Mouse (Mus musculus) embryo, embryonic 11.5 days (tissue): ENCODE data around the gene Slc44a5.
"Not testable (repeated sequence)": the region's sequence is repeated elsewhere in the genome, so short reads cannot be mapped to it uniquely, and the experiment has no call there.

Experiments used
- DNase-seq: peaks from one replicate; pipeline ENCODE4 v3.0.0-alpha.2; 2012; ENCODE audit warnings: low read depth, low spot score

Gene Slc44a5

DNA sequence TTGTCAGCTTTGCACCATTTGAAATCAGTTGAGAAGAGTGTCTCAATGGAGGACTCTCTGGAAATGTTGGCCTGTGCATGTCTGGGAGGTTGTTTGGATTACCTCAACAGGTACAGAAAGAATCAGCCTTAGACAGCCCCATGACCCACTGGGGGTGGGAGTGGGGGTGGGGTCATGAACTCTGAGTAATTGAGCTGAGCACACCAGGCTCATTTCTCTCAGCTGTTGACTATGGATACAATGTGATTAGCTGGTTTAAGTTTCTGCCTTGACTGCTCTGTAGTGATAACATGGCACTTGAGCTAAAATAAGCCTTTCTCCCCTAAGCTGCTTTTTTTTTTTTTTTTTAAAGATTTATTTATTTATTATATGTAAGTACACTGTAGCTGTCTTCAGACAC, 242.5 kb downstream of the Slc44a5 start:
- DNase-seq, result no peak

DNA sequence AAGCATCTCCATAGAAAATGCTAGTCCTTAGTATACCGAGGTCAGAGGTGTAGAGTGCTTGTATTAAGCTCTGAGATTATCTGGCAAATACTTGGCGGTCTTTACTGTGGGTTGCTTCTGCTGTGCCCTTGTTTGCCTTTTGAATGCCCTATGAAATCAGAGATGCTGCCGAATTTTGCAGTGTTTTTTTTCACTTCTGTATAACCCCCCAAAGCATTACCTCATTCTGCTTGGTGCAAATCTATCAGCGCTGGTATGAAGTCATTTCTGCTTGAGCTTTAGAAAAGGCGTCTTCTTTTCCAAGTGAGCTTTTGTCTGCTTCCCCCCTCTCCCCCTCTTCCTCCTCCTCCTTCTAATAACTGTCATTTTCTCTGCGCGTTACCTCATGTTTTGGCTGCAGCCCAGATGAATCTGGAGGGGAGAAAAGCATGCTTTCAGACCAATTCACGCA, 248.9 kb downstream of the Slc44a5 start:
- DNase-seq, result no peak

DNA sequence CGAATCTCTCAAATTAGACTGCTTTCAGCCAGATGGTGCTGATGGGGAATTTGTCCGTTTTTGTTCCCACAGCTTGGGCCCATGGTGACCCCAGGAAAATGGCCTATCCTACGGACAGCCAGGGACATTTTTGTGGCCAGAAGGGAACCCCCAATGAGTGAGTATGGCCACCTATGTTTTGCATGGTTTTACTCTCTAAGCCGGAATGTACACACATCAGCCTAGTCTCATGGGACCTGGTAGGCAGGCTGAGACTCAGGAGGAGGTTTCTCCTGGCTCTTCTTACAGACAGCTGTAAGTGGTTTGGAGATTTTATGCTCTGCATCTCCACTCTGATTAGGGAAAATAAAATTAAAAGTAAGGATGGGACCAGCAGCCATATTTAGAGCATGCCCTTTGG, 249.5 kb downstream of the Slc44a5 start:
- no peak for DNase-seq

DNA sequence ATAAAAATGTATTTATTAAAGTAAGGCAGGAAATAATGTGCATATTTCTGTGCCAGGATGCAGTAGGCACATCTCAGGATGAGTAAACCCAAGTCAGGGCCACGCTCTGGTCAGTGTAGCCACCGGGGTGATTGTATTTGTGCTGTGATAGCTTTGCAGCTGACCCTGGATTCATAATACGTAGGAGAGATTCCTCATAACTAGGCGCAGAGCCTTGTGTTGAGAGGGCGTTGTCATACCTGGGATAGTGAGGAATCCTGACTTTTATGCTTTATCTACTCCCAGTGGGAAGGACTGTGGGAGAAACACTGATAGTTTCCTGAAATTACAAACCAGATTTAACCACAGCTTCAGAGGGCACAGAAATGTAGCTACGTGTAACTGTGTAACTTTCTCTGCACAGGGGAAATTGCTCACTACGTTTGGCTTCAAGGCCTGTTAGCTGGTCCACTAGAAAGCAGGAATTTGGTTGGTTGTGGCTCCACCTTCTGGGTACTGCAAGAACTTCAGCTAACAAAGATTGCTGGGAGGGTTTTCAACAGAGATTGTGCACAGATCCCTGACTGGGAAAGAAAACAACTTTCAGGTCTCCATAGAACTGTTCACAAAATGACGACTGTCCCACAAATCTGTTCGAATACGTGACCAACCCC, 253.0 kb downstream of the Slc44a5 start:
- peak; percentile 65 for DNase-seq

DNA sequence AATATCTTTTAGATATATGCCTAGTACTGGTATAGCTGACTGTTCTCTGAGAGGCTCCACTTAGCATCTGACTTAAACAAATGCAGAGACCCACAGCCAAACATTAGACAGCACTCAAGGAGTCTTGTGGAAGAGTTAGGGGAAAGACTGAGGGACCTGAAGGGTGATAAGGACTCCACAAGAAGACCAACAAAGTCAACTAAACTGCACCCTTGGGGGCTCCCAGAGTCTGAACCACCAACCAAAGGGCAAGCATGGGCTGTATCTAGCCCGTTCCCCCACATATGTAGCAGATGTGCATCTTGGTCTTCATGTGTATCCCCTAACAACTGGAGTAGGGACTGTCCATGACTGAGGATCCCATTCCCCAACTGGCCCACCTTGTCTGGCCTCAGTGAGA, 271.7 kb downstream of the Slc44a5 start:
- no peak for DNase-seq

DNA sequence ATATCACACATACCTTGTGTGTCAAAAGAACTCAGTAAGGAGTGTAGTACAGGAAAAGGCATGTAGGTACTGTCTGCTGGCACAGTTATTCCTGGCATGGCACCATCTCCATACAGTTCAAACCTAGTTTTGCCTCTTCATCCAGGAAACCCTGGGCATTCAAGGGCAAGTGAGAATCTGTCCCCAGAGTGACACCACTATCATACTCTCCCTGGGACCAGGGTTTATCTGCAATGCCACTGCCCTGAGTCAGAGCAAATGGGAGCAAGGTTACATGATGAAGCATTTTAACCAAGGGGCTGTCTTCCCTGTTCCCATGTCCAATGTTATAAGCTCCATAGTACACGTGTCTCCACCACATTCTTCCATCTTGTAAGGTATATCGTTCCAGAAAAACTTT, 278.2 kb downstream of the Slc44a5 start:
- DNase-seq, result no peak

DNA sequence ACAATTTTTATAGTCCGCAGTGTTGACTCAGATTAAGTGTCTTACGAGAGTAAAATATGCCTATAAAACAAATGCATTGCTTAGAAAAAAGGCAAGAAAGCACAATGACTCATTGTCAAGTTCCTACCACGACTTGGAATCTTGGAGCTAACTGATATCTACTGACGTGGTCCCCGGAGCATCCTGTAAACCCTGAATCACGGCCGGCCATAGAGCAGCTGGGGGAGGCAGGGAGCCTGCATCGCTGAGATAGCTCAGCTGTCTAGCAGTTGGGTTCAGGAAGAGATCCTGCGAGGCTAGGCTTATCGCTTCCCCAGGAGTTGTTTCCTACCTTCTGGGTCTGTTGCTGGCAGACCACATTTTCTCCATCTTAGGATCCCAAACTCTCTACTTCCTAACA, 279.0 kb downstream of the Slc44a5 start:
- no peak for DNase-seq

DNA sequence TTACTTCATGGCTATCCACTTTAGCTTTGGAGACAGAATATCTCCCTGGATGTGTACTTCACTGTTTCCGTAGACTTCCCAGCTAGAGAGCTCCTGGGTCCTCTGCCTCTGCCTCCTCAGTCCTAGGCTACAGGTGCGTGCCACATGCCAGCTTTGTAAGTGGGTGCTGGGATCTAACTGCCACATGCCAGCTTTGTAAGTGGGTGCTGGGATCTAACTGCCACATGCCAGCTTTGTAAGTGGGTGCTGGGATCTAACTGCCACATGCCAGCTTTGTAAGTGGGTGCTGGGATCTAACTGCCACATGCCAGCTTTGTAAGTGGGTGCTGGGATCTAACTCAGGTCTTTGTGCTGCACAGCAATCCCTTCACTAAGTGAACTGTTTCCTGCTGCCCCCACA, 281.0 kb downstream of the Slc44a5 start:
- not testable (repeated sequence) for DNase-seq

DNA sequence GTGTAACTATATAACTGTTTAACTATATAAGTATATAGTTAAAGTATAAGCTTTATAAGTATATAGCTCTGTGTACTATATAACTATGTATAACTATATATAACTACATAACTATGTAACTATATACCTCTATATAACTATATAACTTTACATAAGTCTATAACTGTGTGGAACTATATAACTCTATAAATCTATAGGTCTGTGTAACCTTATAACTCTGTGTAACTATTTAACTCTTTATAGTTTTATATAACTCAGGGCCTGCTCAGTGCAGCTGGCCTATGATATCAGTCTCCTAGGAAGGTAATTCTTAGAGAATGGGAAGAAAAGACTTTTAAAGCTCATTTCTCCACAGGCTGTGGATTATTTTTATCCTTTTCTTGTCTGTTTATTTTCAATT, 284.1 kb downstream of the Slc44a5 start:
- DNase-seq, result no peak

DNA sequence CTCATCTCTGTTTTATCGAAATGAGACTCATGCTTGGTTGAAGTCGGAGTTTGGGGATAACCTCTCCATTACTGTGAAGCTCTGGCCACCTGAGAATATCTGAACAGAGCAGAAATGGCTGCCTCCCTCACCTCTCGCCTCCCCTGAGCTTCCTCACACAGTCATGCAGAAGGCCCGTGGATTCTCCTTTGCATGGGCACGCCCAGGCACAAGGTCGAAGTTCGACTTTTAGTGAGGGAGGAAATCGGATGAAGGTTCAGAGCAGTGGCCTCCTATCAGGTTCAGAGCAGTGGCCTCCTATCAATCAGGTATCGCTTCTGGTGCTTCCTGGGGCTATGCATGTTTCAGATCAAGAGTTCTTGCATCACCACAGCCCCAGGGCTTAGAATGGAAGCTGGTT, 295.1 kb downstream of the Slc44a5 start:
- no peak for DNase-seq

DNA sequence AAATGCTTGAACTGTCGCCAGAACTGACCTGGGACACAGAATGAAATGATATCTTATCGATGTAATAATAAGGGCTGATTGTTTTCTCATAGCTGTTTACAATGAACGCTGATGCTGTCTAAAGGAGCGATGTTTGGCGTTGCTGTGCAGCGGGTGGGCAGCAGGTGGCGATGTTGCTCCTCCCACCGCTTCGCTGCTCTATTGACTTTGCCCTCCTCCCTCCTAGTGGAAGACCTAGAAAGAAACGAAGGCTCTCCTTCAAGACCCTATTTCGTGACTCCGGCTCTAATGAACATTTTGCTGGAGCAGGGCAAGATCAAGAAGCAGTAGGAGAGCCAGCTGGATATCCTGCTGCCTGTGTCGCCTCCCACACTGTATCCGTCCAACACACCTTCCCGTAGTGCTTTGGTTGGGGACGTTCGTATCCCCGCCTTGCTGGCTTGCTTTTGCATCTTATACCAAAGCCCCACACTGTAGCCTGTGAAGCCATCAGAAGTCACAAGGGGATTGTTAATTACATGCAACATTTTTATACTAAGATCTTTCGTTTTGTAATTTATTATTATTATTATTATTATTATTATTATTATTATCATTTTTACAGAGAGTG, 296.6 kb downstream of the Slc44a5 start:
- peak; percentile 56 for DNase-seq

DNA sequence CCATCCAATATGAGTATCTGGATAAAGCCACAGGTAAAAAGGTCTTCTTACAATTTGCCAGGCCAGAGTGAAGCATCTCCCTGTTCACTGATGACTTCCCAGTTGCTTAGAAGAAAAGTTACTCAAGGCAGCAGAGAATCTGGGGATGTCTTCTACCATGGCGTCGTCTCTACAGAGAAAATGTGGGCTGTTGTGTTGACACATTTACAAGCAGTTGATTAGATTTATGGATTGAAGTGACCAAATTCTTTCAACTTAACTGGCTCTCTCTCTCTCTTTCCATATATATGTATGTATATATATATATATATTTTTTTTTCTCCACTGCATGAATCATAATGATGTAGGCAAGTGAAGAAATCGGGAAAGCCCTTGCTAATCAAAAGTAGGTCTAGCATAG, 301.4 kb downstream of the Slc44a5 start:
- no peak for DNase-seq

DNA sequence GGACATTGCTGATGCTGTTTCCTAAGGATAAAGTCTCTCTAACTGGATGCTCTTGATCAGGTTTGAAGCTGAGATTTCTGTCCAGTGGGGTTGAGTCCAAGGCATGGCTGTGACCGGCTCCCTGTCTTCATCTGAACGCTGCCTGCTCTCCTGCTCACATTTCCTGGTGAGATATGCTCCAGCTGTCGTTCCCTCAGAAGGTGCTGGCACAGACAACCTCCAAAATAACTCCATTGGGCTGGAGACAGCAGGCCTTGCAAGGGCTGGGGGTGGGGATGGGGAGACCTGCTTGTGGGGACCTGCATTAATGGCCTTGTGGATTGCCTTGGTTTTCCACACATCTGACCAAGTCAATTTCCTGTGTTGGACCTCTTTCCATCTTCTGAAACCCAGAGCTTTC, 311.0 kb downstream of the Slc44a5 start:
- no peak for DNase-seq

DNA sequence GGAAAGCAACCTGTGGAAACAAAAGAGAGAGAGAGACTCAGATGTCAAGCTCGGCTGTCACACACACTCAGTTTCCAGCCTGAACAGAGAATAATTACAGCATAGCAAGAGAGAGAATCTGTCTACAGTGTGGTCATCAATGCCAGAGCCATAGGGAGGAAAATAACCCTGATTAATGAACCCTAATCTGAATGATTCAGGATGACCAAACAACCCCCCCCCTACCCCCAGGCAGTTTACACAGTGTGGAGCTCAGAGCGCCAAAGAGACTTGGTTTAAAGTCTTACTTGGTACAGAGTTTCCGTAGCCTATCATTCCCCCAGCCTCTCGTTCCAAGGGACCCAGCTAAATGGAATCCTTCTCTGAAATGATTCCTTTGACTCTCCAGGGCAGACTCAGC, 312.1 kb downstream of the Slc44a5 start:
- DNase-seq, result no peak

DNA sequence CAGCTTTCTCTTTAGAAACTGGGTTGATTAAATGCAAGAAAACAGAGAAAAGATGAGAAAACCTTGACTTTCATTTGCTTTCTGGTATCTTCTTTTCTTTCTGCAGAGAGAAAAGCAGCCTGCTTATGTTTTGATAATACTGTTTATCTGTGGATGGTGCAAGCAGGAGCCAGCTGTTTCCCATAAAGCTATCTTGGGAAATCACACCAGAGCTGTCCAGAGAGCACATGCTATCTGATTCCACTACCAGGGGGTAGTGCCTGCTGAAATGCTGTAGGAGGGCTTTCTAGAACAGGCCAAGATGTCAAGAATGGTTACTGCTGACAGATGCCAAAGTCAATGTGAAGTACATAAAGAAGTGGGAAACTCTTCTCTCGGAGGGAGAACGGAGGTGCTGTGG, 314.0 kb downstream of the Slc44a5 start:
- DNase-seq, result no peak

DNA sequence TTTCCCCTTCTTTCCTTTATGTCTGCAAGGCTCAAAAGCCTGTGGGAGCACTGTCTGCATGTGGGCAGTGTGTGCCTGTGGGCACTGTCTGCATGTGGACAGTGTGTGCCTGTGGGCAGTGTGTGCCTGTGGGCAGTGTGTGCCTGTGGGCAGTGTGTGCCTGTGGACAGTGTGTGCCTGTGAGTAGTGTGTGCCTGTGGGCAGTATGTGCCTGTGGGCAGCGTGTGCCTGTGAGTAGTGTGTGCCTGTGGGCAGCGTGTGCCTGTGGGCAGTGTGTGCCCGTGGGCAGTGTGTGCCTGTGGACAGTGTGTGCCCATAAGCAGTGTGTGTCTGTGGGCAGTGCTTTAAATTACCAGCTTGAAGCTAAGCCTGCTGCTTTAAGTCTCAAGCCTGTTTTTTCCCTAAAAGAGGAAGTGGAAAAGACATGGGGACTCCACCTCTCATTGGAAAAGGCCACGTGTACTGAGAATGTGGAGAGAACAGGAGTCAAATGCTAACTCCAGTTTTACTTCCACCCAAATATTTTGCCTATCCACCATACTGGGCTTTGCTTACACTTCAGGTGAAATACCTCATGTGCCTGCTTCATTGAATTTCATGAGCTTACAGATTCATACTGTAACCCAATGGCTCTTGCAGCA, 315.3 kb downstream of the Slc44a5 start:
- no peak for DNase-seq

DNA sequence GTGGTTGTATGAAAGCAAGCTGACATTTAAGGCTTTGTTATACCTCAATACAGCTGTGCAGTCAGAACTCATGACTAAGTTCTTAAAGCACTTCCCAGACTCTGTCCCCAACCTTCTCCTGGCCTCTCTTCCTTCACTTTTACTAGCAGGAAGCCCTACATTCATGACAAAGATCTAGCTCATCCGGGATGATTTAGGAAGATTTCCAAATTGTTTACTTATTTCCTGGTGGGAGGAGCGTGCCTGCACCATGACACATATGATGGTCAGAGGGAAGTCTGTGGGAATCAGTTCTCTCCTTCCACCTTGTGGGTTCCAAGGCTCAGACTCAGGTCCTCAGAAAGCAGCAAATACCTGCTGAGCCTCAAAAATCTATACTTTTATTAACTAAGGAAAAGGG, 317.1 kb downstream of the Slc44a5 start:
- no peak for DNase-seq

DNA sequence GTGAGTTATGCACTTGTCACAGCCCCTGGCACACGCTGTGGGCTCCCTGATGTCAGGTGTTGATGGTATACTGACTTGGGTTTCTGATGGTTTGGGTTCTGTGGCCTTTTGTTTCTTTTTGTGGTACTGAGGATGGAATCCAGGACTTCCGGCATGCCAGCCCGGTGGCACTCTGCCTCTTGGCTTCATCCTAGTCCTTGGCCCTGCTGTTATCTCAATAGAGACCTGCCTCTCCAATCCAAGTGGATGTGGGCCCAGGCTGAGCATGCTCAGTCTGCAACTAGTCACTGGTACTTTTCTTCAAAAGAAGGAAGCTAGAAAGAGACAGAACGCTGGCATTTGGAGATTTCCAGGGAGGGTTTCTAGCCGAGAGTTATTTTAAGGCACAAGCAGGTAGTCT, 318.9 kb downstream of the Slc44a5 start:
- no peak for DNase-seq

DNA sequence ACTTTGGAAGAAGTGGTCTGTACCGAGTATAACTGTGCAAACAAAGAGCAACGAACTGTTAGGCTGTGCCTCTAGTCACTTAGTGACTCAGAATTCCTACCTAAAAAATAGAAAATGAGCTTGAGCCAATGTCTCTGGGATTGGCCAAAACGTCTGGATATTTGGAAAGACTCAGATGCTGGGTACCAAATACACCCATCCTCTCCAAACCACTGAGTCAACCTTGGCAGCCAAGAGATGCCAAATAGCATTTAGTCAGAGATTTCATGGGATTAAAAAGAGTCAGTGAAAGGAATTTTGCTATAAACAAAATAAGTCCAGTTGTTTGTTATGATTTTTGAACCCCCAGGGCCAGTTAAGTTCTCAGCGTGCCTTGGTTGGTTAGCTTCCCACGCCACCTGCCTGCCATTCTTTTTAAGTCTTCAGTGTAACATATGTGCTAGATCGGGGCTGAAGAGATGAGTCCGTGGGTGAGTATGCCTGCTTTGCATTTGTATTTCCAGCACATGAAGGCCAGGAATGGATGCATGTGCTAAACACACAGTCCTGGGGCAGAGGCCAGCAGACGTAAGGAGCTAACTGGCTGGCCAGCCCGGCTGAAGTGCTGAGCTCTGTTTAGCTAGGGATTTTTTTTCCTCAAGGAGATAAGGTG, 320.7 kb downstream of the Slc44a5 start:
- no peak for DNase-seq

DNA sequence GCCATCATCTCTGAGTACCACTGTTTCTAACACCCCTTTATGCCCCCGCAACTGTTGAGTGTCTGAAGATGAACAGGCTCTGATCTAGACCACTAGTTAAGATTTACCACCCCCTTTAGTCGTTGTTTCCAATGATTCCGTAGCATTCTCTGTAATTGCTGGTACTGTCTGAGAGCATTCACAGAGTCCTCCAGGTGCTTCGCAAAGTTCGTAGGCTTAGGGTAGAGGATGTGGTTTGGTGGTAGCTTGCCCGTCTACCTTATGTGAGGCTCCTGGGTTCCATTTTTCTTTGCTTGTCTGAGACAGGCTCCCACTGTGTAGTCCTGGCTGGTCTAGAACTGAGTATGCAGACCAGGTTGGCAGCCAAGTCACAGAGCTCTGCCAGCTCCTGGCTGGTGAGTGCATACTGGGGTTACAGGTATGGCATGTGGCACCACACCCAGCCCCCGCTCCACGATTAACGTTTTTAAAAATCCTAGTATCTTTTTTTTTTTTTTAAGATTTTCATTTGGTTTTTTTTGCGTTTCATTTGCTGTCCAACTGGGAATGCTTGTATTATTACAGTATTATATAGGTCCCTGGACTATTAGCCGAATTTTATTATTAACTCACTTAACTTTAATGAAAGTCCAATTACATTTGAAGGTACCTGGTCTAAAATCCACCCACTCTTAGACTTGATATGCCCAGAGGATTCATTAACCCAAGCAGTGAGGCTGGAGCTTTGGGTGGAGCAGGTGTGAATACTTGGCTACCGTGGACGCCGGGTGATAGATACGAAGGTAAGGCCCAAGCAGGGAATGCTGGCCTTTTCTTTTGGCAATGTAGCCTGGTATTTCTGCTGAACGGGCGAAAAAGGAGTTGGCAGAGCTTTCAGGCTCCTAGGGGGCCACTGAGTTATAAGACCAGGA, 321.9 kb downstream of the Slc44a5 start:
- no peak for DNase-seq

DNA sequence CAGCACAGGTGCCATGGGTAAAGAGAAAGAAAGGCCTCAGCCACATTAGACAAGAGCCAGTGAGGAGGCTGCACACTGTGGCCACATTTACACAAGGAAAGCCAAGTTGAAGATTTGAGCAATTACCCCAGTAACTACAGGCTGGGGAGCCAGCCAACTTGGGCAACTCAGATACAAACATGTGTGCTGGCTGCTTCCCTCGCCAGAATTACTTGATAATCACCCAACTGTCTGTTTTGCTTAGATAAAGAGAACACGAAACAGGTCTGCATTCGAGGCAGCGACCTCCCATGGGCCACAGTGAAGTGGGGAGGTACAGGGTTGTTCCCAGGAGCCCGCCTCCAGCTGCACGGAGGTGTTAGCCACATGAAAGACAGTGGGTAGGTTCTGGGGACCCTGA, 324.3 kb downstream of the Slc44a5 start:
- no peak for DNase-seq

DNA sequence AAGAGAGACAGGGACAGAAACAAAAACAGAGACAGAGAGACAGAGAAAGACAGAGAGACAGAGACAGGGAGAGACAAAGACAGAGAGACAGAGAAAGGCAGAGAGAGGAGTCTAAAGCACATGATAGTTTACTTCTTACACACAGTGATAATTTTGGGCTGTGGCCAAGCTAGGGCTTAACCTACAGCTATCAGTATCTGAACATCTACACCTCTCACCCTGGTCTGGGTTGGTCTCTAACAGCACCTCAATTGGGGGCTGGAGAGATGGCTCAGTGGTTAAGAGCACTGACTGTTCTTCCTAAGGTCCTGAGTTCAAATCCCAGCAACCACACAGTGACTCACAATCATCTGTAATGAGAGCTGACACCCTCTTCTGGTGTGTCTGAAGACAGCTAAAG, 325.3 kb downstream of the Slc44a5 start:
- no peak for DNase-seq
